Mouse (Mus musculus): ENCODE data around the gene Slc6a16.
A peak's percentile ranks its signal among the peaks of the same experiment; 100 is the strongest.
"Not testable (repeated sequence)": the region's sequence is repeated elsewhere in the genome, so short reads cannot be mapped to it uniquely, and the experiment has no call there.

Gene Slc6a16

GRCm38 (mm10) chr7:45253806-45254205, 12.9 kb downstream of the Slc6a16 start:
- no peak for DNase-seq (ENCODE audit: inconsistent ontology term)

- DNase-seq (ENCODE audit: inconsistent ontology term) = not testable (repeated sequence)
Measured at GRCm38 (mm10) chr7:45255822-45256221, 14.9 kb downstream of the Slc6a16 start.

DNA sequence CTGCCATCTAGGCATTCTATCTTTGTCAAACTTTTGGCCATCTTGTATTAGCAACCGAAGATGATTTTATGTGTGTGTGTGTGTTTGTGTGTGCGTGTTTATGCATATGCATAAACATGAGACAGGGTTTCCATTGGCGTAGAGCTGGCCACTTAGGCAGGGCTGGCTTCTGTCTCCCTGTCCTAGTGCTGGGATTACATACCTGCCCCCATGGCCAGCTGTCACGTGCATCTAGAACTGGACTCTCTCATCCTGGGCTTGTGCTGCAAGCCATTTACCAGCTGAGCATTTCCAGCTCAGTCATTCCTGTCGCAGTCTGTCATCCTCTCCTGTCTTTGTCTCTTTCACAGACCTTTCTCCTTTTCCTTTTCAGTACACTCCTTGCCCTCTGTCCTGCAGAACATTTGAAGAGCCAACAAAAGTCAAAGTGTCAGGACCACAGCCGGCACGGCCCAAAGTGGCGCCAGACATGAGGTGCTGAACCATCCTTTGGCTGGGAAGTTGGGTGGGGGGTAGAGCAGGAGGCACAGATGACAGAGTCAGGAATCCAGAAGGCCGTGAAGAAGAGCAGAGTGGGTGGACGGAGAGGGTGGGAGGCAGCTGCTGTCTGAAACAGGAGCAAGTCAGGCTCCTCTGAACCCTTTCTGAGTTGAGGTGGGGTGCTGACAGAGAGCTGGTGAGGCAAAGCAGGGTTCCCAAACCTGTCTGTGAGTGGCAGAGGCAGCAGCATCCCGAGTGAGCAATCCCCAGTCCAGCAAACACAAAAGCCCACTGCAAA, 16.4 kb downstream of the Slc6a16 start:
- peak; percentile 22 for DNase-seq (ENCODE audit: inconsistent ontology term)

- no peak for DNase-seq (ENCODE audit: inconsistent ontology term)
Measured at GRCm38 (mm10) chr7:45259281-45259680, 18.4 kb downstream of the Slc6a16 start.

DNA sequence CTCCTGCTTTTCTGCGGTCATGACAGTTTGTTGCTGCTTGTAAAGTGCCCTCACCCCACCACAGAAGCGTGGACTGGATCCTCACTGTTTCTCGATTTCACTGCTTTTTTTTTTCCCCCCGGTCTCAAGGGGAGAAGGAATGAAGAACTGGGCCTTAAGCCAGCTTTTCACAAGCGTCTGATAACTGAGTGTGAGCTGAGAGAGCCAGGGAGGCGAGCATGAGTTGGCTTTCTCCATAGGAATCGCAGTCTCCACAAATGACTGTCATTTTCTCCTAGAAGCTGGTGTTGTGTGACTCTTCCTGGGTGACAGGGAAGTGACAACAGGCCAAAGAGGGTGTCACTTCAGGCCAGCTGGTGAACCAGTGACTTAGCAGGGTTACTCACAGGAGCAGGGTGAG, 21.4 kb downstream of the Slc6a16 start:
- no peak for DNase-seq (ENCODE audit: inconsistent ontology term)

DNA sequence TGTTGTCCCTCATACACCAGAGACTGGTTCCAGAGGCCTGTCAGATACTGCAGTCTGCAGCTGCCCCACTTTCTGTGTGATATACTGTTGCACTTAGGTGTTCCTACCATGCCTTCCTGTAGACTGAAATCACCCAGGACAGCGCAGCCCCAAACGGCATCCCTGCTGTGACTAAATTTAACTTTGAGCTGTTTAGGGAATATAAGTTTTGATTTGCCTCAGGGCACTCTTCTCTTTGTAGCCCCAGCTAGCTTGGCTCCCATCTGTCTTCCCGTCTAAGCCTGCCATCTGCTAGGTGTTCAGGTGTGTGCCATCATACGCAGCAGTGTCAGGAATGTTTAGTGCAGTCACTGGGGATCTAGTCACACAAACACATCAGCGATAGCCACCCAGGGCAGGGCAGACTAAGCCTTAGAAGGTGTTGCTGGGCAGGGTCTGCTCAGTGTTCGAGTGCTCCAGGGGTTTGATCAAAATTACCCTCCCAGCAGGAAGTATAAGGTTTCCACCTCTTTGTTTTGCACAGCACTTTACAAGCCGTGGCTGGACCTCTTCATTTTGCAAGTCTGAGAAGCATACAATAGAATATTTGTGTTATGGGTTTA, 22.2 kb downstream of the Slc6a16 start:
- DNase-seq (ENCODE audit: inconsistent ontology term) = no peak

GRCm38 (mm10) chr7:45264348-45264747, 23.5 kb downstream of the Slc6a16 start:
- no peak for DNase-seq (ENCODE audit: inconsistent ontology term)

- DNase-seq (ENCODE audit: inconsistent ontology term) = no peak
Measured at GRCm38 (mm10) chr7:45265518-45265917, 24.6 kb downstream of the Slc6a16 start.

GRCm38 (mm10) chr7:45272786-45273412, 32.0 kb downstream of the Slc6a16 start:
- peak; percentile 63 for DNase-seq (ENCODE audit: inconsistent ontology term)

GRCm38 (mm10) chr7:45273672-45274071, 32.8 kb downstream of the Slc6a16 start:
- DNase-seq (ENCODE audit: inconsistent ontology term) = no peak

GRCm38 (mm10) chr7:45277136-45277760, 36.4 kb downstream of the Slc6a16 start, which contains the start of gene Slc6a21:
Gene Slc6a21 (plus strand): TSS chr7:45277513.
- peak; percentile 38 for DNase-seq (ENCODE audit: inconsistent ontology term)

DNA sequence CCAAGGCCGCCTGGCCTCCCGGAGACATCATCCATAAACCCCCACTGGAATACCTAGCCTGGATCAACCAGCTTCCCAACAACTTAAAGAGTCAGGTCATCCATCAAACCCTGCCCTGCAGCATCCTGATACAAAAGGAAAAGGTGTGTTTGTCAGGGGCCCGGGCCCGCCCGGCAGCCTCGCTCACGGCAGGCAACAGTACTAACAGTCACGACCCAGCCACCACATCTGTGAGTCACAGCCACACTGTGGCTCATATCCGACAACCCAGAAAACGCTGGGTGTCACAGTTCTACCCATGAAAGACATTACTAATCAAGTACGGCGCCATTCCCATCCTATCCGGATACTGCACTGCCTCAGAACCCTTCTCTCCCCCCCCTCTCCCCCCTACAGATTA, 45.6 kb downstream of the Slc6a16 start:
- DNase-seq (ENCODE audit: inconsistent ontology term) = no peak

DNA sequence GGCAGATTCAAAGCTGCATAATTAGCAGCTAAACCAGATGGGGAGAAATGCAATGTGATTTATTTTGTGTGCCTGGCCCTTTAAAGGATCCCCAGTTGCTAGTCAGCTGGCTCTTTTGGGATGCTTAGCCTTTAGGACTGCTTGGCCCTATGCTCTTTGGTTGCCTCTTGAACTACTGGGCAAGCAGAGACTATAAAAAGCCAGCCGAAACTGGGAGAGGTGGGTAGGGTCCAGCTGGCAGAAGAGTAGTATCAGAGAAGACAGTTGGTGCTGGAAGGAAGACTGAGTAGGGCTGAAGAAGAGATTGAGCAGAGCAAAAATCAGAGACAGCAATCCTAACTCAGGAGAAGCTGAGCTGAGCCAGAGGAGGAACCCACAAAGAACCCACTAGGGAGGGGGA, 55.7 kb downstream of the Slc6a16 start:
- DNase-seq (ENCODE audit: inconsistent ontology term) = no peak

DNA sequence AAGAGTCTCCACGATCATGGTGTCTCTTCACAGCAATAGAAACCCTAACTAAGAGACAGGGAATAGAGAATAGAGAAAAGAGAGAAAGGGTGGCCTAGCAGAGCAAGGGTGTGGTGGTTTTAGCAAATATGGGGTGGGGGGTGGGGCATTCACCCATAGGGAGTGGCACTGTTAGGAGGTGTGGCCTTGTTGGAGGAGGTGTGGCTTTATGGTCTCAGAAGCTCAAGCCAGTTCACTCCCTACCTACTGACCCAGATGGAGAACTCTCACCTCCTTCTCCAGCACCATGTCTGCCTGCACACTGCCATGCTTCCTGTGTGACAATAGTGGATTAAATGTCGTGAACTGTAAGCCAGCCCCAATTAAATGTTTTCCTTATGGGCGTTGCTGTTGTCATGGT, 56.7 kb downstream of the Slc6a16 start:
- DNase-seq (ENCODE audit: inconsistent ontology term) = no peak

DNA sequence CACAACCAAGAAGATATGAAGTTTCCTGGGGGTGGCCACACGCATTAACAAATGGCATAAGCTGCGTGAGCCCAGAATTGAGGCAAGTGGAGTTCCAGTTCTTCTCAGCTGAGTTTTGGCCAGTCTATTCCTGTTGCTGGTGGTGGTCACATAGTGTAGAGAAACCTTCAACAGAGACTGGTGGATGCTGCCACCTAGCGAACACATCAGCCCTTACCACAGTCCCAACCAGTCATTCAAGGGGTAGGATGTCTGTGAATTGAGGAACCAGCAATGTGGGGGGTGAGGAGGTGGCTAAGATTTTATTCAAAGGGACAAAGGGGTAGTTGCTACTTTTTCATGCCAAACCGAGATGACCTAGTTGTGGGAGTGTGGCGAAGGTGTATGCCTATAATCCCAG, 58.9 kb downstream of the Slc6a16 start:
- DNase-seq (ENCODE audit: inconsistent ontology term) = peak; percentile 62

- DNase-seq (ENCODE audit: inconsistent ontology term) = peak; percentile 22
Measured at GRCm38 (mm10) chr7:45300270-45300669, 59.4 kb downstream of the Slc6a16 start.

- DNase-seq (ENCODE audit: inconsistent ontology term) = no peak
Measured at GRCm38 (mm10) chr7:45302626-45303025, 61.7 kb downstream of the Slc6a16 start.

- DNase-seq (ENCODE audit: inconsistent ontology term) = no peak
Measured at GRCm38 (mm10) chr7:45304869-45305268, 64.0 kb downstream of the Slc6a16 start.

GRCm38 (mm10) chr7:45305275-45305674, 64.4 kb downstream of the Slc6a16 start:
- DNase-seq (ENCODE audit: inconsistent ontology term) = peak; percentile 42

DNA sequence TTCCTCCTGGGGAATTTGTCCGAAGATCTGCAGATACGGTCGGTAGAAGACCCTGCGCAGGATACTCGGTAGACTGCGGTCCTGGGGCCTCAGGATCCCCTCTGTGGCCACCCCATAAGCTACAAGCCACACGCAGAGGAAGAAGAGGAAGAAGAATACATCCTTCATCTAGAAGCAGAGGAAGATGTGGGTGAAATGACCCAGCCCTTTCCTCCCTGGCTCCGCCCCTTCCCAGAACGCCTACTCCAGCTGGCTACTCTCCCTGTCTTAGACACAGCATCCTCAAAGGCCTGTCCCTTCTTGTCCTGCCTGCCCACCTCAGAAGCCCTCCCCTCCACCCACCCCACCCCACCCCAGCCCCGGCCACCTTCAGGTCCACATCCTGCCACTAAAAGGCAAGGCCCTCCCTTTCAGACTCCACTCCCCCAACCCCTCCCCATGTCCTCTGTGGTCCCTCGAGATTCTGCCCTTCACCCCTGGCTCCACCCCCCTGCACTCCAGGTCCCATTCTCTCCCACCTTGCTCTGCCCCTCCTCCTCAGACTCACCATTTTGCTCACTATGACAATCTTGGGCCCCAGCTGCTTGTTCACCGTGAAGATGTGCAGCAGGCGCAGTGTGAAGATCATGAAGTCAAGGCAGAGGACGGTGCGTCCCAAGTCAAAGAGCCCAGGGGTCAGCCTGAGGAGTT, 67.8 kb downstream of the Slc6a16 start:
- no peak for DNase-seq (ENCODE audit: inconsistent ontology term)

- DNase-seq (ENCODE audit: inconsistent ontology term) = peak; percentile 51
Measured at GRCm38 (mm10) chr7:45309455-45309854, 68.6 kb downstream of the Slc6a16 start.

- no peak for DNase-seq (ENCODE audit: inconsistent ontology term)
Measured at GRCm38 (mm10) chr7:45312023-45312422, 71.1 kb downstream of the Slc6a16 start.
